Mouse (Mus musculus): ENCODE measurements around the gene Ephb2. TPM values are rescaled to one million over a fixed set of nuclear protein-coding genes. Genes with fewer than 3 reads are reported as not detected.

Gene Ephb2
- polyA plus RNA-seq, 1 experiment: 15.1 TPM

DNA sequence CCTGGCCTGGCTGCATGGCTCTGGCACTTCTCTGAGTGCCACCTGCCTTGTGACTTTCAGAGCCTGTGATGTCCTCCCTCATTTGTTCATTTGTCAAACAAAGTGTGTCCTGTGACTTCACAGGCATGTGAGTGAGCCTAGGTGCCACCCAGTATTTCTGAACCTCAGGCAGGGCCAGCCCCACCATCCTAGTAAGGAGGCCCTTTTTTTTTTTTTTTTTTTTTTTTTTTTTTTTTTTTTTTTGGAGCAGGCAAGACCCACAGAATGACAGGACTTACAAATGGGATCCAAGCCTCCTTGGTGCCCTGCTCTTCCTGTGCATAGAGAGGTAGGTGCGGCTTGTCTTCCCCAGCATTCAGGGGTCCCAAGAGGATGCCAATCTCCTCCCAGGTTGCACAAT, 89.3 kb downstream of the Ephb2 start:
- Histone ChIP-seq H3K4me3 (ENCODE audit: low read depth, low read length) (no peak overlapping the region), H3K9me3 (replicated peaks; ENCODE audit: control insufficient read depth, insufficient read depth, low read length, poor library complexity, severe bottlenecking) (no peaks in the 10 kb centered on the region), H3K27me3 (ENCODE audit: control insufficient read depth, insufficient read depth, low read length, poor library complexity, severe bottlenecking) (no peaks in the 10 kb centered on the region), H3K4me1 (ENCODE audit: control insufficient read depth, insufficient read depth, low read length) (peaks cover 12% of the 10 kb centered on the region), H3K36me3 (ENCODE audit: control insufficient read depth, insufficient read depth, low read length, poor library complexity, severe bottlenecking) (no peaks in the 10 kb centered on the region), H3K9ac (ENCODE audit: low read depth, poor library complexity, severe bottlenecking) (no peak overlapping the region), H3K27ac (ENCODE audit: insufficient read depth, low read length) (no peak overlapping the region)
- TF ChIP-seq EP300 (IDR thresholded peaks at IDR 0.05; ENCODE audit: insufficient read depth, low read depth, low read length) (no peak), POLR2A (IDR thresholded peaks at IDR 0.05; ENCODE audit: insufficient read depth, low read length) (no peak), CTCF (IDR thresholded peaks at IDR 0.05; ENCODE audit: low read depth, low read length) (no peak)

DNA sequence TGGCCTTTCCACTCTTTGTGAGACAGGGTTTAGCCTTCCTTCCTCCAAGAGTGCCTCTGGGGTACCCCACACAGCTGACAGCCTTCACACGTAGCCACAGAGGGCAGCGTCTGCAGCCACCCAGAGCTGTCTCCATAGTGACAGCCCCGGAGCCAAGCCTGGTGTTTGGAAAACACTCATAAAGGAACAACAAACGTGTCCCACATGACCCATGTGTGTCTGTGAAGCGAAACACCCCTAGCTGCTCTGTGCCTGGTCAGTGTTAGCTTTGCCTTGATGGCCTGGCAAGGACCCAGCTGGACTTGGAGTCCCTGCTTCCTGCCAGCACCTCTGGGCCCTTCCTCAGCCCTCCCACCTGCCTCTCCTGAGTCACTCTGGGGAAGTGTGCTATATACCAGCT, 93.1 kb downstream of the Ephb2 start:
- Histone ChIP-seq H3K27me3 (ENCODE audit: control insufficient read depth, insufficient read depth, low read length, poor library complexity, severe bottlenecking) (no peaks in the 10 kb centered on the region), H3K27ac (ENCODE audit: insufficient read depth, low read length) (no peak overlapping the region), H3K9ac (ENCODE audit: low read depth, poor library complexity, severe bottlenecking) (no peak overlapping the region), H3K4me3 (ENCODE audit: low read depth, low read length) (no peak overlapping the region), H3K36me3 (ENCODE audit: control insufficient read depth, insufficient read depth, low read length, poor library complexity, severe bottlenecking) (no peaks in the 10 kb centered on the region), H3K4me1 (ENCODE audit: control insufficient read depth, insufficient read depth, low read length) (peaks cover 6% of the 10 kb centered on the region), H3K9me3 (replicated peaks; ENCODE audit: control insufficient read depth, insufficient read depth, low read length, poor library complexity, severe bottlenecking) (no peaks in the 10 kb centered on the region)
- TF ChIP-seq POLR2A (IDR thresholded peaks at IDR 0.05; ENCODE audit: insufficient read depth, low read length) (no peak), EP300 (IDR thresholded peaks at IDR 0.05; ENCODE audit: insufficient read depth, low read depth, low read length) (no peak), CTCF (IDR thresholded peaks at IDR 0.05; ENCODE audit: low read depth, low read length) (no peak)

DNA sequence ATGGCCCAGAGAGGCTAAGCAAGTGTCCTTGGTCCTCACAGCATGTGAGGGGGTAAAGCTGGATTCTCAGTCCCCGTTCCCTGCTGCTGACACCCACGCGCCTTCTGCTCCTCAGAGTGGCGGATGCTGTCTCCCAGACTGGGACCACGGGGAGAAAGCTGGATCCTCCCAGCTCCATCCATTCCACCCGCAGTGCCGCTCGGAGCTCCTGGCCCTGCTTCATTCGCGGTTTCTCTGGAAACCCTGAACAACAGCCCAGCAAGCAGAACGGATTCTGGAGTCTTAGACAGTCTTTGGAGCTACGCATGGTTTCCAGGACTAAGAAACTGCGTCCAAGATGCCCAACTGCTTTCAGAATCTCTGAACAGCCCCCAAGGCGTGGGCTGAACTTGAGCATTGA, 93.9 kb downstream of the Ephb2 start:
- H3K4me1 ChIP-seq (ENCODE audit: control insufficient read depth, insufficient read depth, low read length): peaks cover 6% of the 10 kb centered on the region
- H3K9me3 ChIP-seq (replicated peaks; ENCODE audit: control insufficient read depth, insufficient read depth, low read length, poor library complexity, severe bottlenecking): no peaks in the 10 kb centered on the region
- no peaks in the 10 kb centered on the region for H3K36me3 ChIP-seq (ENCODE audit: control insufficient read depth, insufficient read depth, low read length, poor library complexity, severe bottlenecking)
- no peak overlapping the region for H3K9ac ChIP-seq (ENCODE audit: low read depth, poor library complexity, severe bottlenecking)
- no peak overlapping the region for H3K27ac ChIP-seq (ENCODE audit: insufficient read depth, low read length)
- H3K27me3 ChIP-seq (ENCODE audit: control insufficient read depth, insufficient read depth, low read length, poor library complexity, severe bottlenecking): no peaks in the 10 kb centered on the region
- H3K4me3 ChIP-seq (ENCODE audit: low read depth, low read length): no peak overlapping the region
- no peak for TF ChIP-seq POLR2A (IDR thresholded peaks at IDR 0.05; ENCODE audit: insufficient read depth, low read length)
- no peak for TF ChIP-seq EP300 (IDR thresholded peaks at IDR 0.05; ENCODE audit: insufficient read depth, low read depth, low read length)
- TF ChIP-seq CTCF (IDR thresholded peaks at IDR 0.05; ENCODE audit: low read depth, low read length): no peak

DNA sequence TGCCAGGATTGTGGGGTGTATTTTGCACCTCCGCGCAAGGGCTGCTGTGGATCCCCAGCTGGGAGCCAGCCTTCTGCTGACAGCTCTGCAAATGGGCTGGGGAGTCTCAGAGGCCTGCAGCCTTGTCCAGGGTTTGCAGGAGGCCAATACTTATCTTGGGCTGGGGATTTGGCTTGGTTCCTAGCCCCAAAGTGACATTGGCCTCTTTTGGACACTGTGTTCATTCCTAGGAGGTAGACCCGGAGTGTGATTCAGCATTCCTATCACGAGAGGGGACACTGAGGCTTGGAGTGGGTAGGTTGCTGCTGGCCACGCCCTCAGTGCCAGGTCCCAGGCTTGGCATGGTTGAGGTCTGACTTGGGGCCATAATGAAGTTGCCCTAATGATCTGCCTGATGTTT, 94.8 kb downstream of the Ephb2 start:
- no peak overlapping the region for H3K9ac ChIP-seq (ENCODE audit: low read depth, poor library complexity, severe bottlenecking)
- H3K27ac ChIP-seq (ENCODE audit: insufficient read depth, low read length): no peak overlapping the region
- H3K4me3 ChIP-seq (ENCODE audit: low read depth, low read length): no peak overlapping the region
- no peaks in the 10 kb centered on the region for H3K9me3 ChIP-seq (replicated peaks; ENCODE audit: control insufficient read depth, insufficient read depth, low read length, poor library complexity, severe bottlenecking)
- TF ChIP-seq CTCF (IDR thresholded peaks at IDR 0.05; ENCODE audit: low read depth, low read length) (no peak), POLR2A (IDR thresholded peaks at IDR 0.05; ENCODE audit: insufficient read depth, low read length) (no peak), EP300 (IDR thresholded peaks at IDR 0.05; ENCODE audit: insufficient read depth, low read depth, low read length) (no peak)
- H3K4me1 ChIP-seq (ENCODE audit: control insufficient read depth, insufficient read depth, low read length): peaks cover 8% of the 10 kb centered on the region
- H3K36me3 ChIP-seq (ENCODE audit: control insufficient read depth, insufficient read depth, low read length, poor library complexity, severe bottlenecking): no peaks in the 10 kb centered on the region
- no peaks in the 10 kb centered on the region for H3K27me3 ChIP-seq (ENCODE audit: control insufficient read depth, insufficient read depth, low read length, poor library complexity, severe bottlenecking)

DNA sequence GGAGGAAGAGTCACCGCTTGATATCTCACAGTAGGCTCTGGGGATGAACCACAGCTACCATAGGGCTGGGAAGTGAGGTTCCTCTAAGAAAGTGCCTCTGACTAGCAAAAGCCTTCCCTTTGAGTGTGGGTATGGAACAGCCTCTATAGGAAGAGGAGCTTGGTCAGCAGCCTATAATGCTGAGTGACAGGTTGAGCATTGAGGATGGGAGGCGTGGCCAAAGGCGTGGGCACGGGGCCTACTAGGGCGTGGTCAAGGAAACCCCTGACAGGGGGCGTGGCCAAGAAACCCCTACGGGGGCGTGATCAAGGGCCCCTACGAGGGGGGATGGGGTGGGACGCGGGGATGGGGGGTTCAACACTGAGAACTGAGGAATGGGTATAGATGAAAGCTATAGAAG, 96.6 kb downstream of the Ephb2 start:
- H3K36me3 ChIP-seq (ENCODE audit: control insufficient read depth, insufficient read depth, low read length, poor library complexity, severe bottlenecking): no peaks in the 10 kb centered on the region
- no peak for TF ChIP-seq CTCF (IDR thresholded peaks at IDR 0.05; ENCODE audit: low read depth, low read length)
- no peak for TF ChIP-seq EP300 (IDR thresholded peaks at IDR 0.05; ENCODE audit: insufficient read depth, low read depth, low read length)
- no peak for TF ChIP-seq POLR2A (IDR thresholded peaks at IDR 0.05; ENCODE audit: insufficient read depth, low read length)
- H3K9me3 ChIP-seq (replicated peaks; ENCODE audit: control insufficient read depth, insufficient read depth, low read length, poor library complexity, severe bottlenecking): no peaks in the 10 kb centered on the region
- no peak overlapping the region for H3K27ac ChIP-seq (ENCODE audit: insufficient read depth, low read length)
- no peak overlapping the region for H3K9ac ChIP-seq (ENCODE audit: low read depth, poor library complexity, severe bottlenecking)
- no peaks in the 10 kb centered on the region for H3K27me3 ChIP-seq (ENCODE audit: control insufficient read depth, insufficient read depth, low read length, poor library complexity, severe bottlenecking)
- no peak overlapping the region for H3K4me3 ChIP-seq (ENCODE audit: low read depth, low read length)
- peaks cover 15% of the 10 kb centered on the region for H3K4me1 ChIP-seq (ENCODE audit: control insufficient read depth, insufficient read depth, low read length)

DNA sequence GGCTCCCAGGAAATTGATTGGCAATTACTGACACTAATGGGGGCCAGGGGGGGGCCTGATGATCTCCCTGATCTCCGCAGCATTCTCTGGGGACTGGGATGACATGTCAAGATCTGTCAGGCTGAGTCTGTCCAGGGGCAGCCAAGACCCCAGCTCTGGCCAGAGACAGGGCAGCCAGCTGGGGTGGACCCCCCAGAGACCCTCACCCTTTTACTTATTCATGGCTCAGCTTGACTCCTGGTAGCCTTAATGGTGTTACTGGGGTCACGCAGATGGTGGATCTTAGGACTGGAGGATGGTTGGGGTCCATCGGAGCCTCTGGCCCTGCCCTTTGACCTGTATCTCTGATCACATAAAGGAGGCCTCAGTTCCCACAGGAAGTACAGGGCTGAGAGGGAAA, 97.5 kb downstream of the Ephb2 start:
- Histone ChIP-seq H3K9me3 (replicated peaks; ENCODE audit: control insufficient read depth, insufficient read depth, low read length, poor library complexity, severe bottlenecking) (no peaks in the 10 kb centered on the region), H3K4me3 (ENCODE audit: low read depth, low read length) (no peak overlapping the region), H3K27me3 (ENCODE audit: control insufficient read depth, insufficient read depth, low read length, poor library complexity, severe bottlenecking) (no peaks in the 10 kb centered on the region), H3K27ac (ENCODE audit: insufficient read depth, low read length) (no peak overlapping the region), H3K4me1 (ENCODE audit: control insufficient read depth, insufficient read depth, low read length) (peaks cover 19% of the 10 kb centered on the region), H3K36me3 (ENCODE audit: control insufficient read depth, insufficient read depth, low read length, poor library complexity, severe bottlenecking) (no peaks in the 10 kb centered on the region), H3K9ac (ENCODE audit: low read depth, poor library complexity, severe bottlenecking) (no peak overlapping the region)
- TF ChIP-seq EP300 (IDR thresholded peaks at IDR 0.05; ENCODE audit: insufficient read depth, low read depth, low read length): no peak
- TF ChIP-seq CTCF (IDR thresholded peaks at IDR 0.05; ENCODE audit: low read depth, low read length): no peak
- TF ChIP-seq POLR2A (IDR thresholded peaks at IDR 0.05; ENCODE audit: insufficient read depth, low read length): no peak
